ENCODE assay signal across 32 mouse cellular contexts in the genomic region with DNA sequence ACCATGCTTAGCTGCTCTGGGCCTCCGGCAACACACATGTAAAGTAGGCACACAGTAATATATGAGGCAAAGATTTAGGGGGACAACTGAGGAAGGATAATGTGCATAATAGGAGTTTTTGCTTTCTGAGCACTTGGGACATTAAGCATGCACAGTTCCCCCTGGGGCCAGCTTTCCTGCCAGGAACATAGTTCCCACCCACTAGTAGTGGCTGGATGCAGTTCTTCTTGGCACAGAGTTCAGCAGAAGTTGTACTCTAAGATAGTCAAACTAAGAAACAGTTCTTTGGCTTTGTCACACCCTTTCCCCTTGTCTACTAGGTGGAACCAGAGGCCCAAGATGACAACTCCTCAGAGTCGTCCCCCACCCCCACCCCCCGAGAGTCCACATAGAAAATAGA. TPM values are rescaled to one million over a fixed set of nuclear protein-coding genes. Genes with fewer than 3 reads are reported as not detected.
A peak's percentile ranks its signal among the peaks of the same experiment; 100 is the strongest.
DNase-seq lines count a peak whose midpoint lies in the region; ATAC-seq lines count a peak whose summit lies in the region.
"Had no signal": no experiment of that assay in that cellular context is flagged by ENCODE, and none has a peak within 500 bp of the region (broad histone marks: within the 10 kb centered on the region; RNA-seq: fewer than 3 reads in every experiment).

No protein-coding gene starts in this region.

- H3K4me1 ChIP-seq in heart, embryonic 10.5 days = no peaks in the 10 kb centered on the region
- H3K4me1 ChIP-seq in forebrain, embryonic 15.5 days = no peaks in the 10 kb centered on the region
- H3K4me1 ChIP-seq: embryonic facial prominence, embryonic 10.5 days; embryonic facial prominence, embryonic 15.5 days; hindbrain, embryonic 15.5 days; limb, embryonic 10.5 days; limb, embryonic 15.5 days; liver, embryonic 13.5 days; megakaryocyte, embryonic 14.5 days had no signal

- no peaks in the 10 kb centered on the region for H3K36me3 ChIP-seq in heart, embryonic 10.5 days
- no peaks in the 10 kb centered on the region for H3K36me3 ChIP-seq in forebrain, embryonic 15.5 days
- H3K36me3 ChIP-seq: embryonic facial prominence, embryonic 10.5 days; embryonic facial prominence, embryonic 15.5 days; forebrain, embryonic 12.5 days; hindbrain, embryonic 15.5 days; limb, embryonic 10.5 days; limb, embryonic 15.5 days; liver, embryonic 13.5 days had no signal

- WGBS in heart, embryonic 10.5 days = 83% methylated on average over 3 of the region's 3 CpGs
- 88% methylated on average over 3 of the region's 3 CpGs for WGBS in forebrain, embryonic 15.5 days

- no peaks in the 10 kb centered on the region for H3K27me3 ChIP-seq in heart, embryonic 10.5 days (ENCODE audit: insufficient read depth, poor library complexity, severe bottlenecking)
- H3K27me3 ChIP-seq in forebrain, embryonic 15.5 days = no peaks in the 10 kb centered on the region
- H3K27me3 ChIP-seq: embryonic facial prominence, embryonic 15.5 days; forebrain, embryonic 12.5 days; hindbrain, embryonic 15.5 days; limb, embryonic 15.5 days; liver, embryonic 13.5 days; megakaryocyte, embryonic 14.5 days; Patski had no signal

- no peak overlapping the region for H3K27ac ChIP-seq in heart, embryonic 10.5 days
- no peak overlapping the region for H3K27ac ChIP-seq in forebrain, embryonic 15.5 days (replicated peaks)
- H3K27ac ChIP-seq: embryonic facial prominence, embryonic 10.5 days; embryonic facial prominence, embryonic 15.5 days; forebrain, embryonic 12.5 days; heart, adult 2 months; hindbrain, embryonic 15.5 days; limb, embryonic 10.5 days; limb, embryonic 15.5 days; liver, embryonic 13.5 days had no signal

- no peaks in the 10 kb centered on the region for H3K9me3 ChIP-seq in heart, embryonic 10.5 days
- H3K9me3 ChIP-seq in forebrain, embryonic 15.5 days = no peaks in the 10 kb centered on the region
- H3K9me3 ChIP-seq: embryonic facial prominence, embryonic 10.5 days; embryonic facial prominence, embryonic 15.5 days; hindbrain, embryonic 15.5 days; limb, embryonic 10.5 days; limb, embryonic 15.5 days; liver, embryonic 13.5 days had no signal

- intact Hi-C loops in gastrocnemius, postnatal 14 days (cut with DNase I; ENCODE audit: low total_unique reads) = no loop called here
- intact Hi-C loops in heart, postnatal 25 days (cut with DNase I) = no loop called here

- H3K4me2 ChIP-seq in forebrain, embryonic 15.5 days (replicated peaks) = no peak overlapping the region
- H3K4me2 ChIP-seq: embryonic facial prominence, embryonic 15.5 days; forebrain, embryonic 12.5 days; hindbrain, embryonic 15.5 days; limb, embryonic 15.5 days; liver, embryonic 13.5 days had no signal

- peak; percentile 70 for DNase-seq in gastrocnemius, adult 18-20 months (ENCODE audit: low spot score)
- DNase-seq in gastrocnemius, postnatal 10 days = no peak
- DNase-seq in heart, adult 9 months (ENCODE audit: low spot score in 2 of 2) = peak; percentile 71 to 72
- no peak for DNase-seq in heart, embryonic 10.5 days (ENCODE audit: low spot score)
- DNase-seq in gastrocnemius, postnatal 14 days = peak; percentile 43
- DNase-seq in heart, postnatal 25 days (ENCODE audit: low spot score) = peak; percentile 51
- DNase-seq: cerebellum, adult 8-10 months; cerebellum, postnatal 25 days; kidney, adult 11 months; kidney, postnatal 14 days; layer of hippocampus, adult 9-11 months; liver, embryonic 13.5 days; lung, adult 18-20 months; lung, postnatal 4 days; midbrain, embryonic 14.5 days; right cerebral cortex, adult 18-20 months; right cerebral cortex, postnatal 4 days; thymus, postnatal 25 days had no signal

- H3K9ac ChIP-seq in forebrain, embryonic 15.5 days (replicated peaks) = no peak overlapping the region
- H3K9ac ChIP-seq: embryonic facial prominence, embryonic 15.5 days; forebrain, embryonic 12.5 days; hindbrain, embryonic 15.5 days; limb, embryonic 15.5 days; liver, embryonic 13.5 days had no signal

- ATAC-seq in monocyte, adult 5-6 weeks (replicated peaks; ENCODE audit: insufficient number of reproducible peaks, low FRiP score, low TSS enrichment, poor library complexity, severe bottlenecking) = no peak
- no peak for ATAC-seq in forebrain, embryonic 15.5 days (replicated peaks)
- ATAC-seq: inflammation-experienced regulatory T-cells, adult 6 months; lung, postnatal 0 days; Patski had no signal

- H3K4me3 ChIP-seq in heart, embryonic 10.5 days = no peak overlapping the region
- no peak overlapping the region for H3K4me3 ChIP-seq in forebrain, embryonic 15.5 days
- H3K4me3 ChIP-seq: embryonic facial prominence, embryonic 10.5 days; embryonic facial prominence, embryonic 15.5 days; forebrain, embryonic 12.5 days; heart, adult 2 months; hindbrain, embryonic 15.5 days; limb, embryonic 10.5 days; limb, embryonic 15.5 days; liver, embryonic 13.5 days; megakaryocyte, embryonic 14.5 days had no signal

RNA-seq across cellular contexts. Expression of a gene that starts 12.4 kb away (rescaled TPM):
- total RNA-seq in gastrocnemius, adult 18-20 months (2021) = 1 to 10 TPM; 6.7 to 8.5 TPM
- total RNA-seq in gastrocnemius, postnatal 10 days (2021) = 10 to 100 TPM; 49.3 to 59.3 TPM
- 4.8 and 5.6 TPM in 2 replicates for polyA plus RNA-seq in heart, embryonic 10.5 days (2016; fragmentation: Nextera tagmentation; extraction: Ambion mirVana)
- 10 to 100 TPM; 31.6 to 39.6 TPM for total RNA-seq in gastrocnemius, postnatal 14 days (2021)
- total RNA-seq in heart, postnatal 25 days (2021) = 10 to 100 TPM; 31.0 to 34.9 TPM
- 0.10 to 0.57 TPM in 2 of 3 replicates, not detected in the other for total RNA-seq in monocyte, adult 5-6 weeks (2017)
- polyA plus RNA-seq in forebrain, embryonic 15.5 days (2015; fragmentation: Nextera tagmentation; extraction: Ambion mirVana) = 3.4 and 3.8 TPM in 2 replicates
- total RNA-seq: MEL had no signal

Comparison
In these comparisons a context has a peak if more than half of its experiments do, and no peak if none do; other contexts are left out.
1. DNase-seq: peak in gastrocnemius, adult 18-20 months (single experiment), heart, adult 9 months (2 of 2), gastrocnemius, postnatal 14 days (single experiment) and heart, postnatal 25 days (single experiment); none in gastrocnemius, postnatal 10 days (single experiment) and heart, embryonic 10.5 days (single experiment).